Mouse (Mus musculus) adrenal gland, postnatal 25 days (tissue): ENCODE results near the gene Tysnd1. TPM values are rescaled to one million over a fixed set of nuclear protein-coding genes. Genes with fewer than 3 reads are reported as not detected.

Source experiments
- DNase-seq: peaks from one replicate; pipeline ENCODE4 v3.0.0; 2021; ENCODE audit warnings: mixed read lengths
- total RNA-seq: library from RNA; stranded (reverse); gene quantifications from 2 replicates; pipeline ENCODE4 v1.2.3, GENCODE M21; 2021

Gene Tysnd1
- total RNA-seq, 1 experiment from 2014 or later = 115 TPM

GRCm38 (mm10) chr10:61689405-61689804 is 5.9 kb upstream of the Tysnd1 start:
- DNase-seq = no peak

- DNase-seq = no peak
Observed at GRCm38 (mm10) chr10:61693563-61693962, 1.8 kb upstream of the Tysnd1 start.

GRCm38 (mm10) chr10:61695703-61696559 is 617 bp downstream of the Tysnd1 start:
- no peak for DNase-seq

- DNase-seq = no peak
Observed at GRCm38 (mm10) chr10:61696560-61696823, 1.2 kb downstream of the Tysnd1 start.

- DNase-seq = peak; percentile 41
Observed at GRCm38 (mm10) chr10:61697028-61697427, 1.7 kb downstream of the Tysnd1 start.

GRCm38 (mm10) chr10:61704663-61705062 is 9.3 kb downstream of the Tysnd1 start:
- DNase-seq = peak; percentile 68

GRCm38 (mm10) chr10:61706412-61707375 is 11.4 kb downstream of the Tysnd1 start:
- no peak for DNase-seq

GRCm38 (mm10) chr10:61713601-61714000 is 18.3 kb downstream of the Tysnd1 start:
- no peak for DNase-seq

- DNase-seq = no peak
Observed at GRCm38 (mm10) chr10:61714146-61714545, 18.8 kb downstream of the Tysnd1 start.

- peak; percentile 83 for DNase-seq
Observed at GRCm38 (mm10) chr10:61714771-61715461, 19.6 kb downstream of the Tysnd1 start, which contains the start of gene Aifm2. Gene Aifm2, plus strand, starts transcription at chr10:61715263.

GRCm38 (mm10) chr10:61715462-61715837 is 20.1 kb downstream of the Tysnd1 start:
- DNase-seq = no peak

- no peak for DNase-seq
Observed at GRCm38 (mm10) chr10:61715996-61716864, 20.9 kb downstream of the Tysnd1 start.

GRCm38 (mm10) chr10:61717406-61718296 is 22.3 kb downstream of the Tysnd1 start:
- no peak for DNase-seq

GRCm38 (mm10) chr10:61720331-61720730 is 25.0 kb downstream of the Tysnd1 start:
- peak; percentile 55 for DNase-seq

- peak; percentile 6 for DNase-seq
Observed at GRCm38 (mm10) chr10:61722215-61722614, 26.9 kb downstream of the Tysnd1 start.

- DNase-seq = peak; percentile 5
Observed at GRCm38 (mm10) chr10:61723271-61723670, 28.0 kb downstream of the Tysnd1 start.

GRCm38 (mm10) chr10:61729181-61729580 is 33.9 kb downstream of the Tysnd1 start:
- DNase-seq = no peak

- DNase-seq = no peak
Observed at GRCm38 (mm10) chr10:61730171-61730570, 34.9 kb downstream of the Tysnd1 start.

- DNase-seq = no peak
Observed at GRCm38 (mm10) chr10:61734377-61734776, 39.1 kb downstream of the Tysnd1 start.

GRCm38 (mm10) chr10:61736671-61737078 is 41.4 kb downstream of the Tysnd1 start:
- DNase-seq = no peak
